Mouse (Mus musculus): Measurements from ENCODE around the gene Rundc1. TPM values are rescaled to one million over a fixed set of nuclear protein-coding genes. Genes with fewer than 3 reads are reported as not detected.
A peak's percentile ranks its signal among the peaks of the same experiment; 100 is the strongest.
"Not testable (repeated sequence)": the region's sequence is repeated elsewhere in the genome, so short reads cannot be mapped to it uniquely, and the experiment has no call there.

The Rundc1 gene
- polyA plus RNA-seq, 1 experiment from 2014 or later: 13.9 TPM

- Histone ChIP-seq H3K9ac (peak overlapping the region; percentile 78), H3K4me3 (peak overlapping the region; percentile 84), H3K27me3 (no peaks in the 10 kb centered on the region), H3K4me2 (peak overlapping the region; percentile 88), H3K36me3 (no peaks in the 10 kb centered on the region), H3K9me3 (replicated peaks) (no peaks in the 10 kb centered on the region), H3K4me1 (replicated peaks) (peaks cover 44% of the 10 kb centered on the region), H3K27ac (peak overlapping the region; percentile 53)
- under 1% methylated on average over 30 of the region's 31 CpGs for WGBS
- ATAC-seq (replicated peaks; ENCODE audit: insufficient number of reproducible peaks, insufficient read depth, low FRiP score, low read depth): peak; percentile 2; the same call in 1 of the 2 replicates
Measured at GRCm38 (mm10) chr11:101468263-101468688, 43.4 kb downstream of the Rundc1 start.

GRCm38 (mm10) chr11:101468731-101469130, 43.8 kb downstream of the Rundc1 start:
- 9% methylated on average over 13 of the region's 13 CpGs for WGBS
- no peak overlapping the region for H3K27ac ChIP-seq
- no peak for ATAC-seq (replicated peaks; ENCODE audit: insufficient number of reproducible peaks, insufficient read depth, low FRiP score, low read depth)
- peak overlapping the region; percentile 84 for H3K4me3 ChIP-seq
- H3K27me3 ChIP-seq: no peaks in the 10 kb centered on the region
- H3K36me3 ChIP-seq: no peaks in the 10 kb centered on the region
- H3K9ac ChIP-seq: peak overlapping the region; percentile 78
- H3K9me3 ChIP-seq (replicated peaks): no peaks in the 10 kb centered on the region
- peaks cover 40% of the 10 kb centered on the region for H3K4me1 ChIP-seq (replicated peaks)
- peak overlapping the region; percentile 88 for H3K4me2 ChIP-seq

DNA sequence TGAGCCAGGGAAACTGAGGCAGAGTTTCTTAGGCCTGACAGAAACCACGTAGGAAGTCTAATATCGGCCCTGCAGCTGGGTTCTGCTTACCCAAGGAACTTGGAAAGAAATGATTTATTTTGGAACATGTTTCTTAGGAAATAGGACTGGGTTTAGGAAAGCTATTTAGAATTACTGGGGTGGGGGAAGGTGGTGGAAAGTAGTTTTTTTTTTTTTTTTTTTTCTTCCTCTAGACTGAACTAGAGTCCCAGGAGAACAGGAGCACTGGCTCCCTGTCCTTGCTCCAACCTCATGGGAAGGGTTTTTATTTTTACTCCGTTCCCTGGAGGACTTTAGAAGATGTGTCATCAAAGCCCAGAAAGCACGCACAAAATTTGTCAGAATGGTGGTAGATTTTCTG, 44.3 kb downstream of the Rundc1 start:
- Histone ChIP-seq H3K4me3 (peak overlapping the region; percentile 84), H3K27me3 (no peaks in the 10 kb centered on the region), H3K36me3 (no peaks in the 10 kb centered on the region), H3K4me1 (replicated peaks) (peaks cover 36% of the 10 kb centered on the region), H3K9me3 (replicated peaks) (no peaks in the 10 kb centered on the region), H3K4me2 (peak overlapping the region; percentile 88), H3K9ac (peak overlapping the region; percentile 78), H3K27ac (no peak overlapping the region)
- no peak for ATAC-seq (replicated peaks; ENCODE audit: insufficient number of reproducible peaks, insufficient read depth, low FRiP score, low read depth)
- WGBS: 64% methylated on average over 4 of the region's 4 CpGs

GRCm38 (mm10) chr11:101470206-101470605, 45.3 kb downstream of the Rundc1 start:
- WGBS: 32% methylated on average over 7 of the region's 7 CpGs
- no peaks in the 10 kb centered on the region for H3K9me3 ChIP-seq (replicated peaks)
- no peak for ATAC-seq (replicated peaks; ENCODE audit: insufficient number of reproducible peaks, insufficient read depth, low FRiP score, low read depth)
- H3K36me3 ChIP-seq: no peaks in the 10 kb centered on the region
- H3K4me1 ChIP-seq (replicated peaks): peaks cover 28% of the 10 kb centered on the region
- H3K4me3 ChIP-seq: no peak overlapping the region
- no peaks in the 10 kb centered on the region for H3K27me3 ChIP-seq
- H3K27ac ChIP-seq: no peak overlapping the region
- H3K4me2 ChIP-seq: no peak overlapping the region
- H3K9ac ChIP-seq: no peak overlapping the region

GRCm38 (mm10) chr11:101471926-101472325, 47.0 kb downstream of the Rundc1 start:
- WGBS: 44% methylated on average over 3 of the region's 3 CpGs
- Histone ChIP-seq H3K9ac (no peak overlapping the region), H3K4me3 (no peak overlapping the region), H3K4me1 (replicated peaks) (peaks cover 20% of the 10 kb centered on the region), H3K9me3 (replicated peaks) (no peaks in the 10 kb centered on the region), H3K27ac (no peak overlapping the region), H3K27me3 (no peaks in the 10 kb centered on the region), H3K36me3 (no peaks in the 10 kb centered on the region), H3K4me2 (no peak overlapping the region)
- ATAC-seq (replicated peaks; ENCODE audit: insufficient number of reproducible peaks, insufficient read depth, low FRiP score, low read depth): no peak

- H3K36me3 ChIP-seq: no peaks in the 10 kb centered on the region
- H3K9ac ChIP-seq: no peak overlapping the region
- peaks cover 16% of the 10 kb centered on the region for H3K4me1 ChIP-seq (replicated peaks)
- no peak overlapping the region for H3K4me2 ChIP-seq
- ATAC-seq (replicated peaks; ENCODE audit: insufficient number of reproducible peaks, insufficient read depth, low FRiP score, low read depth): no peak
- H3K27ac ChIP-seq: no peak overlapping the region
- WGBS: 47% methylated on average over 7 of the region's 7 CpGs
- no peaks in the 10 kb centered on the region for H3K27me3 ChIP-seq
- no peaks in the 10 kb centered on the region for H3K9me3 ChIP-seq (replicated peaks)
- H3K4me3 ChIP-seq: no peak overlapping the region
Measured at GRCm38 (mm10) chr11:101472336-101472735, 47.5 kb downstream of the Rundc1 start.

DNA sequence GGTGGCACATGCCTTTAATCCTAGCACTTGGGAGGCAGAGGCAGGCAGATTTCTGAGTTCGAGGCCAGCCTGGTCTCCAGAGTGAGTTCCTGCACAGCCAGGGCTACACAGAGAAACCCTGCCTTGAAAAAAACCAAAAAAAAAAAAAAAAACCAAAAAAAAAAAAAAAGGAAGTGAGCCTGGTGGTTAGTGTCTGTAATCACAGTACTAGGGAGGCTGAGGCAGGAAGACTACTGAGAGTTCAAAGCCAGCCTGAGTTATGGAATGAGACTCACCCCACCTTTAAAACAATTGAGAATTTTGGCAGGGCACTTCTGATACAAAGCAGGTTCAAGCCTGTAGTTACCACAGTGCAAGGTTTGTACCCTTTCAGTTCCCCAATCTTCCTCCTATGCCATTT, 48.8 kb downstream of the Rundc1 start:
- not testable (repeated sequence) for H3K27me3 ChIP-seq; H3K9me3 ChIP-seq (replicated peaks); H3K27ac ChIP-seq; ATAC-seq (replicated peaks; ENCODE audit: insufficient number of reproducible peaks, insufficient read depth, low FRiP score, low read depth); H3K36me3 ChIP-seq; H3K9ac ChIP-seq; H3K4me3 ChIP-seq; H3K4me1 ChIP-seq (replicated peaks); H3K4me2 ChIP-seq
- WGBS: 55% methylated on average over 1 of the region's 1 CpGs

DNA sequence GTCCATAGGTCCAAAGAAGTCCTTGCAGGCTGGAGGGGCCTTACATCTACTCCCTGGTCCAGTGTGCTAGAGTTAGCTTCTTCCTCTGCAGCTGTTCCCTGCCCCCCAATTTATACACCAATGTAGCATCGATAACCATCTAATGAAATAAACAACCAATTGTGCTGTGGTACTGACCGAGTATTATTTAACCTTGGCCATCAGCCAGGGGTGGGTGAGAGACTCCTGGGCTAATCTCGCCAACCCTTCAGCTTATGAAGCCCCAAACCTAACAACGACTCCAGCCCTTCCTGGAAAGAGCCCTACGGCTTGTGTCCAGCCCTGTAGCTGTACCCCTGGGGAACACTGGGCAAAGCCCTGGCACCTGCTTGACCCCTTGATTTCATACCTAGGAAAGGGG, 49.4 kb downstream of the Rundc1 start:
- 62% methylated on average over 5 of the region's 5 CpGs for WGBS
- no peak overlapping the region for H3K4me3 ChIP-seq
- no peaks in the 10 kb centered on the region for H3K36me3 ChIP-seq
- no peak for ATAC-seq (replicated peaks; ENCODE audit: insufficient number of reproducible peaks, insufficient read depth, low FRiP score, low read depth)
- H3K9ac ChIP-seq: no peak overlapping the region
- H3K4me1 ChIP-seq (replicated peaks): peaks cover 8% of the 10 kb centered on the region
- H3K27me3 ChIP-seq: no peaks in the 10 kb centered on the region
- no peak overlapping the region for H3K4me2 ChIP-seq
- H3K27ac ChIP-seq: no peak overlapping the region
- H3K9me3 ChIP-seq (replicated peaks): no peaks in the 10 kb centered on the region

- not testable (repeated sequence) for H3K9me3 ChIP-seq (replicated peaks); H3K4me2 ChIP-seq; H3K27ac ChIP-seq; ATAC-seq (replicated peaks; ENCODE audit: insufficient number of reproducible peaks, insufficient read depth, low FRiP score, low read depth); H3K4me3 ChIP-seq; H3K9ac ChIP-seq; H3K36me3 ChIP-seq; H3K27me3 ChIP-seq
- 86% methylated on average over 4 of the region's 4 CpGs for WGBS
- H3K4me1 ChIP-seq (replicated peaks): peaks cover 17% of the 10 kb centered on the region
Measured at GRCm38 (mm10) chr11:101476361-101476760, 51.5 kb downstream of the Rundc1 start.

GRCm38 (mm10) chr11:101477194-101477551, 52.3 kb downstream of the Rundc1 start:
- no peak overlapping the region for H3K4me3 ChIP-seq
- peaks cover 20% of the 10 kb centered on the region for H3K4me1 ChIP-seq (replicated peaks)
- WGBS: 66% methylated on average over 4 of the region's 4 CpGs
- no peaks in the 10 kb centered on the region for H3K9me3 ChIP-seq (replicated peaks)
- ATAC-seq (replicated peaks; ENCODE audit: insufficient number of reproducible peaks, insufficient read depth, low FRiP score, low read depth): no peak
- H3K4me2 ChIP-seq: no peak overlapping the region
- H3K9ac ChIP-seq: no peak overlapping the region
- no peak overlapping the region for H3K27ac ChIP-seq
- H3K36me3 ChIP-seq: no peaks in the 10 kb centered on the region
- no peaks in the 10 kb centered on the region for H3K27me3 ChIP-seq

DNA sequence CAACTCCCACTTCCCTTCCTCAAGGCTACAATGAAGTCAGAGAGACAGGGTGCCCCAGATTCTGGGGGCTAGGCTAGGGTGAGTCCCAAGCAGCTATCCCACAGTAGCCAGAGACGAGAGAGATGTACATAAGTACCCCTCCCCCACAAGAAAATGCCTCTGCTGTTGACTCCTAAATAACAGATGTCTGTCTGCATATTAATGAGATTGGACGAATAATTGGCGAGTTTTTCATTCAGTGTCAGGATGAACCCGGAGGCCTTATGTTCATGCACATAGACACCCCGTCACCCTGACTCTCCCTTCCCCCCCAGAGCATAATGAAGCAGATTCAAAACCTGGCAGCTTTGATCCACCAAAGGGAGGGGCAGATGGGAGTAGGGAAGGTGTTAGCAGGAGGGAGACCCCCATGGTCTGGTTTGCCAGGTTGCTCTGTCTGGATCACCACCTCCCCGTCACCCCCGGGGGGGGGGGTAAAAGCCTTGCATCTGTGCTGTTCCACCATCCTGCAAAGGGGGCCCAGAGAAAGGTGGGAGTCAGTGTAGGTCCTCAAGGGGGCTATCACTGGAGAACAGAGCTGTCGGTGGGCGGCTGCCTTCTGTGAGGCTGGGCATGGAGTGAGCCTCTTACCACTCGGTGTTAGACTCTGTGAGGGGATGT, 52.8 kb downstream of the Rundc1 start:
- Histone ChIP-seq H3K4me1 (replicated peaks) (peaks cover 20% of the 10 kb centered on the region), H3K27me3 (no peaks in the 10 kb centered on the region), H3K9me3 (replicated peaks) (no peaks in the 10 kb centered on the region), H3K4me3 (no peak overlapping the region), H3K27ac (no peak overlapping the region), H3K4me2 (no peak overlapping the region), H3K9ac (no peak overlapping the region), H3K36me3 (no peaks in the 10 kb centered on the region)
- 65% methylated on average over 10 of the region's 10 CpGs for WGBS
- no peak for ATAC-seq (replicated peaks; ENCODE audit: insufficient number of reproducible peaks, insufficient read depth, low FRiP score, low read depth)

- Histone ChIP-seq H3K9me3 (replicated peaks) (no peaks in the 10 kb centered on the region), H3K36me3 (no peaks in the 10 kb centered on the region), H3K9ac (no peak overlapping the region), H3K4me2 (peak overlapping the region; percentile 49), H3K4me3 (peak overlapping the region; percentile 22), H3K4me1 (replicated peaks) (peaks cover 20% of the 10 kb centered on the region), H3K27ac (no peak overlapping the region), H3K27me3 (no peaks in the 10 kb centered on the region)
- 16% methylated on average over 18 of the region's 18 CpGs for WGBS
- ATAC-seq (replicated peaks; ENCODE audit: insufficient number of reproducible peaks, insufficient read depth, low FRiP score, low read depth): no peak
Measured at GRCm38 (mm10) chr11:101479171-101479635, 54.3 kb downstream of the Rundc1 start.
